Mouse (Mus musculus) ES-E14 (cell line): ENCODE measurements around the gene Birc2. TPM values are rescaled to one million over a fixed set of nuclear protein-coding genes. Genes with fewer than 3 reads are reported as not detected.

Experiments
- DNase-seq: peaks from one replicate; pipeline ENCODE4 v3.0.0-alpha.2; 2013; ENCODE audit warnings: low read depth, low spot score
- H3K27ac ChIP-seq: 2 replicates; pipeline ENCODE4 v1.5.1; 2012; ENCODE audit warnings: low read depth, mild to moderate bottlenecking, low read length, moderate library complexity, mixed read lengths; ENCODE audit not compliant: poor library complexity, insufficient read depth, severe bottlenecking
- H3K36me3 ChIP-seq: 2 replicates; pipeline ENCODE4 v1.6.1; 2012; ENCODE audit warnings: mild to moderate bottlenecking, low read length, moderate library complexity, mixed read lengths; ENCODE audit not compliant: control insufficient read depth, poor library complexity, insufficient read depth, severe bottlenecking
- H3K4me1 ChIP-seq, 2 experiments: fragments of 150-350 bp in 1 of 2; sonication (generic) in 1 of 2; 2 replicates each; pipeline ENCODE4 v1.6.1; 2012; ENCODE audit warnings: low read length in 2 of 2, mild to moderate bottlenecking in 1 of 2, mixed read lengths in 1 of 2; ENCODE audit not compliant: control insufficient read depth in 2 of 2, insufficient read depth in 2 of 2, poor library complexity in 1 of 2
- H3K4me3 ChIP-seq, 2 experiments: fragments of 150-350 bp in 1 of 2; sonication (generic) in 1 of 2; 2 replicates each; pipeline ENCODE4 v1.5.1; 2012; ENCODE audit warnings: low read length in 2 of 2, low read depth in 1 of 2, mild to moderate bottlenecking in 1 of 2, mixed read lengths in 1 of 2; ENCODE audit not compliant: insufficient read depth in 1 of 2, poor library complexity in 1 of 2, severe bottlenecking in 1 of 2
- H3K9ac ChIP-seq: 2 replicates; pipeline ENCODE4 v1.6.1; 2012; ENCODE audit warnings: low read depth, mild to moderate bottlenecking, low read length, mixed read lengths; ENCODE audit not compliant: poor library complexity, insufficient read depth, severe bottlenecking
- H3K9me3 ChIP-seq: fragments of 150-350 bp; sonication (generic); 2 replicates; pipeline ENCODE4 v1.6.1; 2012; ENCODE audit warnings: low read depth, mild to moderate bottlenecking, low read length; ENCODE audit not compliant: control insufficient read depth, insufficient read depth
- CHD2 ChIP-seq: IDR thresholded peaks from 2 replicates; pipeline ENCODE4 v1.6.1; 2014; ENCODE audit warnings: mild to moderate bottlenecking, low read depth, low read length, inconsistent platforms
- HCFC1 ChIP-seq: IDR thresholded peaks from 2 replicates; pipeline ENCODE4 v1.6.1; 2012; ENCODE audit warnings: low read length, inconsistent platforms, borderline replicate concordance; ENCODE audit not compliant: insufficient read depth
- MAFK ChIP-seq: IDR thresholded peaks from 2 replicates; pipeline ENCODE4 v1.6.1; 2014; ENCODE audit warnings: mild to moderate bottlenecking, low read depth, low read length, inconsistent platforms; ENCODE audit not compliant: insufficient read depth
- ZC3H11A ChIP-seq: IDR thresholded peaks from 2 replicates; pipeline ENCODE4 v1.6.1; 2012; ENCODE audit warnings: low read depth, mild to moderate bottlenecking, inconsistent platforms, low read length, borderline replicate concordance
- ZNF384 ChIP-seq: IDR thresholded peaks from 2 replicates; pipeline ENCODE4 v1.6.1; 2012; ENCODE audit warnings: low read depth, low read length, inconsistent platforms
- in situ Hi-C, 2 experiments: fragments of 600-800 bp; cut with MboI; formaldehyde crosslinking; loops; one replicate each; pipeline ENCODE4 v1.15.1; 2025; ENCODE audit warnings: low sequenced_read_pairs in 2 of 2, inconsistent platforms in 1 of 2; ENCODE audit not compliant: unreplicated experiment in 2 of 2
- total RNA-seq: library from RNA; depleted of rRNA; stranded (reverse); fragments of 300-350 nt; gene quantifications from 2 replicates; pipeline ENCODE4 v1.2.3, GENCODE M21; 2012

Gene Birc2
- total RNA-seq, 1 experiment: 30.5 TPM

GRCm38 (mm10) chr9:7872775-7873439 is 36.0 kb upstream of the Birc2 start, which contains the start of gene Birc3:
Birc3 (minus strand) TSS chr9:7873186.
- Histone ChIP-seq H3K9me3 (no peaks in the 10 kb centered on the region), H3K4me3 (peak within 1 kb of the TSS; percentile 70 to 79), H3K27ac (peak within 1 kb of the TSS; percentile 26), H3K36me3 (no peaks in the 10 kb centered on the region), H3K4me1 (peaks cover 3 to 11% of the 10 kb centered on the region in 2 experiments; a peak in 1 of 4 replicates), H3K9ac (peak within 1 kb of the TSS; percentile 67)
- peak; percentile 31 for DNase-seq
- TF ChIP-seq HCFC1: no peak
- no peak for TF ChIP-seq CHD2
- TF ChIP-seq ZNF384: no peak
- no peak for TF ChIP-seq ZC3H11A
- TF ChIP-seq MAFK: no peak
- in situ Hi-C loops: no loop called here

GRCm38 (mm10) chr9:7872044-7872774 is 35.3 kb upstream of the Birc2 start:
- in situ Hi-C loops: no loop called here
- H3K27ac ChIP-seq: peak overlapping the region; percentile 26
- no peaks in the 10 kb centered on the region for H3K36me3 ChIP-seq
- H3K9me3 ChIP-seq: no peaks in the 10 kb centered on the region
- DNase-seq: no peak
- no peak for TF ChIP-seq MAFK
- no peak for TF ChIP-seq CHD2
- no peak for TF ChIP-seq HCFC1
- no peak for TF ChIP-seq ZNF384
- TF ChIP-seq ZC3H11A: no peak
- peaks cover 3 to 11% of the 10 kb centered on the region in 2 experiments; a peak in 1 of 4 replicates for H3K4me1 ChIP-seq
- peak overlapping the region; percentile 67 for H3K9ac ChIP-seq
- H3K4me3 ChIP-seq: peak overlapping the region; percentile 70 to 79

GRCm38 (mm10) chr9:7871316-7872043 is 34.6 kb upstream of the Birc2 start:
- Histone ChIP-seq H3K27ac (no peak overlapping the region), H3K36me3 (no peaks in the 10 kb centered on the region), H3K9me3 (no peaks in the 10 kb centered on the region), H3K4me1 (peaks cover 3 to 11% of the 10 kb centered on the region in 2 experiments; a peak in 1 of 4 replicates), H3K9ac (no peak overlapping the region), H3K4me3 (no peak overlapping the region)
- no peak for TF ChIP-seq ZNF384
- no peak for TF ChIP-seq CHD2
- TF ChIP-seq ZC3H11A: no peak
- TF ChIP-seq HCFC1: no peak
- TF ChIP-seq MAFK: no peak
- in situ Hi-C loops: no loop called here
- no peak for DNase-seq

- TF ChIP-seq ZC3H11A: no peak
- TF ChIP-seq HCFC1: no peak
- TF ChIP-seq MAFK: no peak
- TF ChIP-seq CHD2: no peak
- TF ChIP-seq ZNF384: no peak
- in situ Hi-C loops: no loop called here
- peaks cover 3 to 11% of the 10 kb centered on the region in 2 experiments; a peak in 1 of 4 replicates for H3K4me1 ChIP-seq
- H3K4me3 ChIP-seq: no peak overlapping the region
- H3K27ac ChIP-seq: no peak overlapping the region
- DNase-seq: no peak
- no peak overlapping the region for H3K9ac ChIP-seq
- H3K36me3 ChIP-seq: no peaks in the 10 kb centered on the region
- H3K9me3 ChIP-seq: no peaks in the 10 kb centered on the region
These were observed 33.9 kb upstream of the Birc2 start for GRCm38 (mm10) chr9:7870556-7871315.
